Mouse (Mus musculus): ENCODE results near the gene Mccc1.

Mccc1 gene

DNA sequence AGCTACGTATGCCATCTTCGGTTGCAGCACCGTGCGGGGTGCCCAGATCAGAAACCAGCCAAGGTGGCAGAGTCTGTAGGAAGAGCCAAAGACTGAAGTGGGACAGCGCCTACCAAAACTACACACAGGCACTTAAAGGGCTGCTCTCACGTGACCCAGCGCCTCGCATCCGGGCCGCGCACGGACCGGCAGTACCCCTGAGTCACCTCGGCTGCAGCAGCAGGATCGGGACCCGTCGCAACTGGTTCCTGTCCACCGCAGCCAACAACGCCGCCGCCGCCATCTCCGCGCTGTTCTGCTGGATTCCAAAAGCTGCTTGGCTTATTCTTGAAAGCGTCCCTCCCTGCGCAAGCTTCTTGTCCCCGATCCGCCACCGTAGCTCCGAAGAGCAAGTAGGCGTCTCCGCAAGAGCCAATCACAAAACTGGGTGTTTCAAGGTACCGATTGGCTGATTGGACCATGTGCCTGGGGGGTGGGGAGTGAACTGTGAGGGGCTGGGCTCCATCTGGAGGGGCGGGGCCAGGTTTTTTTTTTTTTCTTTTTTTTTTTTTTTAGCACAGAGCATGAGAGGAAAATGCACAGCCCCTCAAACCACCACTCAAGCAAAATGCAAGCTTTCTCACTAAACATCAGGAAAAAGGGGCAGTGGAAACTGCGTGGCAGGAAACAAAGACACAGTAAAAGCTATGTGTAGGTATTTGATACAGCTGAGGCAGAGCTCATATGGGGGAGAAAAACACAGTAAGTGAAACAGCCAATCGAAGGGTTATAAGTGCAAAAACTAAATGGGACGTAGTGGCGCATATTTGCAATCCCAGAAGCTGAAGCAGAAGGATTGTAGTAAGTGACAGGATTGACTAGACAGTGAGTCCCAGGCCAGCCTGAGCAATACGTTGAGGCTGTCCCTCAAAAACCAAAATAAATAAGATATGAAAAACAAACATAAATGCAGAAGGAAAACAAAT lies at the start of gene Mccc1:
Mccc1 (minus strand) TSS at position 404 of the 965 bp plus-strand sequence.
- peak; percentile 97 for DNase-seq (ENCODE audit: extremely low read depth, insufficient read length, low spot score)

GRCm38 (mm10) chr3:36049106-36049505 lies 48.6 kb upstream of the Mccc1 start:
- no peak for DNase-seq (ENCODE audit: extremely low read depth, insufficient read length, low spot score)

- no peak for DNase-seq (ENCODE audit: extremely low read depth, insufficient read length, low spot score)
These were observed 44.6 kb upstream of the Mccc1 start for GRCm38 (mm10) chr3:36045086-36045485.

DNA sequence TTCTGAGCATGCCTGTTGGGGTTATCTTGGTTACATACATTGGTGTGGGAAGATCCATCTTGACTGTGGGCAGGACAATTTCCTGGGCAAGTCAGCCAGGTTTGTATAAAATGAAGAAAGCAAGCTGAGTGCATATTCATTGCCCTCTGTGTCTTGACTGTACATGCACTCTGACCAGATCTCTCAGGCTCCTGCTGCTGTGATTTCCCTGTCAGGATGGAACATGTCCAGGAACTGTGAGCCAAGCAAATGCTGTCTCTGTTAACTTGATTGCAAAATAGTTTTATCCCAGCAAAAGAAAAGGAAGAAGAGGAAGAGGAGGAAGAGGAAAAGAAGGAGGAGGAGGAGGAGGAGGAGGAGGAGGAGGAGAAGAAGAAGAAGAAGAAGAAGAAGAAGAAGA lies 44.0 kb upstream of the Mccc1 start:
- DNase-seq (ENCODE audit: extremely low read depth, insufficient read length, low spot score), result no peak

DNA sequence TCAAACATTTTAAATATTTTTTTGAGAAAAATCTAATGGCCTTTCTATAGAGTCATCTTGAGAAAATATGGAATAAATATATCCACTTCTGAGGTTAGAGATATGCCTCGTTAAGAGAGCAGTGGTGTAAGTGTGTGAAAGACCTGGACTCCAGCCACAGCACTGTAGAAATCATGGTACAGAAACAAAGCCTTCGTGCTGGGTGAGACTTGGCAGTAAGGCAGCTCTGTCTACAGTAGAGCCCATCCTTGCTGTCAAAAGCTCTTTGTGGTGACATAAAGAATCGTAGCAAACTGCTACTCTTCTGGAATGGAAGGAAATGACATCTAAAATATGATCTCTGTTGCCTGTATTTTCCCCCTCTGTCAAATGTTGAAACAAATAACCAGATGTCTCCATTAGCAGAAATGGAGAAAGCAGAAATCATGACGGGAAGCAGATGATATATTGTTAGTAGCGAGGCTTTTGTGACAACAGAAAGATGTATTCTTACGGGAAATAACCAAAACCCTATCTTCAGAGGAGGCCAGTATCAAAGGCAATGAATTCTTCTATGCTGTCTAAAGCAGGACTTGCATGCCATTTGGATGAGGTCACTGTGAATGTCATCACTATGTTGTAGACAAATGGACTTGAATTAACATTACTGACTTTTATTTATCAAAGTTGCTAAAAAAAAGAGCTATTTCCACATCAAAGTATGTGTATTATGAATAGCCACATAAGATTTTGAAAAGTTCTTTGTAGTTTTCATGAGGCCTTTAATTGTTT lies 31.4 kb upstream of the Mccc1 start:
- peak; percentile 24 for DNase-seq (ENCODE audit: extremely low read depth, insufficient read length, low spot score)

DNA sequence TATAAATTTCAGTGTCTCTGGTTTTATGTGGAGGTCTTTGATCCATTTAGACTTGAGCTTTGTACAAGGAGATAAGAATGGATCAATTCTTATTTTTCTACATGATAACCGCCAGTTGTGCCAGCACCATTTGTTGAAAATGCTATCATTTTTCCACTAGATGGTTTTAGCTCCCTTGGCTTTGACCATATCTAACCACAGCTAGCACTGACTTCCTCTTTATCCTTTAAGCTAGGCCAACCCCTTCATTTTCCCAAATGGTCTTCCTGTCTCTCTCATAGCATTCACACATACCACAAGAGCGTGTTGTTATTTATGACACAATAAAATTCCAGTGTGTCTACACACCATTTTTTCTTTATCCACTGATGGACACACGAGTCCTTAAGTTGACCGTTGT lies 29.5 kb upstream of the Mccc1 start:
- no peak for DNase-seq (ENCODE audit: extremely low read depth, insufficient read length, low spot score)

DNA sequence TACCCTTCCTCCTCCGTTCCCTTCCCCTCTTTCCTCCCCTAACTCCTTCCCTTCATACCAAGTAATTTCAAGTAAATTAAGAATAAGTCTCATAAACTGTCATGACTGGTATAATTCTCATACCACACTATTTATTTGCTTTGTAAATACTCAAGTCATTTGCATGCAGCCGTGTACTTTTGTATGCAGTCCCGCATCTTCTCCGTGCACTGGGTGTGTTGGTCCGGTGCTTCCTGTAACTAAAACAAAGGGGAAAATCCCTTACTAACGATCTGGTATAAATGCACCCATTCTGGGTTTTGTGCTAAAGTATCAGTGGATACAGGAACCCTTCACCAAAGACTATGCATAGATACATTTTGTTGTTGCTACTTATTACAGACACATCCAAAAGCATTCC lies 25.3 kb upstream of the Mccc1 start:
- DNase-seq (ENCODE audit: extremely low read depth, insufficient read length, low spot score), result no peak

DNA sequence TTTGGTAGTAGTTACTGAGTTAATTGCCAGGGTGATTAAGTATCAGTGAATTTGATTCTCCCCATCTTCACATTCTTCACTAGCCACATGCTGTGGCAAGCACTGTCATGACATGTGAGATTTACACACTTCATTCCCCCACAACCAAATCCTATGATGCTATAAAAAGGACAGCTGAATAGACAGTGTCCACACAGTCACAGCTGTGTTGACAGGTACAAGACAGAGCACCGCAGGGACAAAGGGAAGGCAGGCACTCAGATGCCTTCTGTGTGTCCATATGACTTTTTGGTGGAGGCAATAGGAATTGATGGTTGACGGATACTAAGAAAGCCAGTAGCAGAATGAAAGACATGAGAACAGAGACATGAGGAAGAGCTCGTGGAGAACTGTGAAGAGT lies 10.8 kb upstream of the Mccc1 start:
- no peak for DNase-seq (ENCODE audit: extremely low read depth, insufficient read length, low spot score)

GRCm38 (mm10) chr3:36008411-36009154 lies 8.1 kb upstream of the Mccc1 start:
- no peak for DNase-seq (ENCODE audit: extremely low read depth, insufficient read length, low spot score)

GRCm38 (mm10) chr3:36004028-36004895 lies 3.8 kb upstream of the Mccc1 start:
- DNase-seq (ENCODE audit: extremely low read depth, insufficient read length, low spot score), result no peak

- DNase-seq (ENCODE audit: extremely low read depth, insufficient read length, low spot score), result no peak
These were observed 5.6 kb downstream of the Mccc1 start for GRCm38 (mm10) chr3:35994552-35995531.

GRCm38 (mm10) chr3:35990715-35991114 lies 9.8 kb downstream of the Mccc1 start:
- no peak for DNase-seq (ENCODE audit: extremely low read depth, insufficient read length, low spot score)

GRCm38 (mm10) chr3:35988031-35988430 lies 12.4 kb downstream of the Mccc1 start:
- no peak for DNase-seq (ENCODE audit: extremely low read depth, insufficient read length, low spot score)

DNA sequence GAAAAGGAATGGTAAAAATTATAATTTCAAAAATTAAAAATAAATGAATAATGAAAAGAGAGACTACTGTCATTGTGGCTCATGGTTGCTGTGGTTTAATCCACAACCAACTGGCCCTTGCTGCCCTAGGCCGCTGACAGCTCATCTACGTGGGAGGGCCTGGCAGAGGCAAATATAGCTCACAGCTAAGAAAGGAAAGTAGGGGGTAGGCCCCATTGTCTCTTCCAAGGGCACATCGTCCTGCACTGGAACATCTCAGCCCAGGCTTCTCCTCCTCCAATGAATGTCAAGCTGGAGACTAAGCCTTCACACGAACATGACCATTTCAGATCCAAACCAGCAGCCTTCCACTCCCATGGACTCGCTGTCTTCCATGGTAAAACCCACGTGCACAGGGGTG lies 14.2 kb downstream of the Mccc1 start:
- DNase-seq (ENCODE audit: extremely low read depth, insufficient read length, low spot score), result no peak

- no peak for DNase-seq (ENCODE audit: extremely low read depth, insufficient read length, low spot score)
These were observed 26.9 kb downstream of the Mccc1 start for GRCm38 (mm10) chr3:35973551-35973950.

- DNase-seq (ENCODE audit: extremely low read depth, insufficient read length, low spot score), result no peak
These were observed 27.5 kb downstream of the Mccc1 start for GRCm38 (mm10) chr3:35972985-35973384.

DNA sequence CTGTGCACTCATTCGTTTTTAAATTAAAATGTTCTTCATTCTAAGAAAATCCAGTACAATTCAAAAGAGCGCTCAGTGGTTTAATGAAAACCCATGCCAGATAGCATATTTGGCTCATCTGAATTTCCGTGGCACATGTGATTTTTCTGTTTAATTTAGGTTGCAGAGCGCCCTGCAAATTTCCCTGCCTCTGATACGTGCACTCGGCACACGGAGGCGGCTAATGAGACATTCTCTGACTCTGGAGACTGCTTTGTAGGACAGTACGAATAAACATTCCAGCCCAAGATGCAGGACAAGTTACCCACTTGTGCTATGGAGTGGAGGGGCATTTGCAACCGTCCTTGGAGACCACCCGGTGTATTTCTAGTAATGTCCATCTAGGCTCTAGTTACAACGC lies 29.3 kb downstream of the Mccc1 start:
- no peak for DNase-seq (ENCODE audit: extremely low read depth, insufficient read length, low spot score)

- no peak for DNase-seq (ENCODE audit: extremely low read depth, insufficient read length, low spot score)
These were observed 30.0 kb downstream of the Mccc1 start for GRCm38 (mm10) chr3:35970441-35970840.

GRCm38 (mm10) chr3:35967366-35967921 lies 33.0 kb downstream of the Mccc1 start:
- DNase-seq (ENCODE audit: extremely low read depth, insufficient read length, low spot score), result no peak
